Mouse (Mus musculus) testis, adult 2 months (tissue): ENCODE results near the gene Atp10b.

Experiments
- CTCF ChIP-seq: fragments of 200-500 bp; IDR thresholded peaks from 2 replicates; pipeline ENCODE4 v1.5.1; 2012; ENCODE audit warnings: low read depth, mild to moderate bottlenecking, inconsistent platforms, low read length, moderate library complexity; ENCODE audit not compliant: control insufficient read depth, insufficient read depth, insufficient replicate concordance
- POLR2A ChIP-seq: fragments of 200-500 bp; IDR thresholded peaks from 2 replicates; pipeline ENCODE4 v1.6.1; 2012; ENCODE audit warnings: low read depth, mild to moderate bottlenecking, inconsistent platforms, low read length, moderate library complexity; ENCODE audit not compliant: control insufficient read depth

DNA sequence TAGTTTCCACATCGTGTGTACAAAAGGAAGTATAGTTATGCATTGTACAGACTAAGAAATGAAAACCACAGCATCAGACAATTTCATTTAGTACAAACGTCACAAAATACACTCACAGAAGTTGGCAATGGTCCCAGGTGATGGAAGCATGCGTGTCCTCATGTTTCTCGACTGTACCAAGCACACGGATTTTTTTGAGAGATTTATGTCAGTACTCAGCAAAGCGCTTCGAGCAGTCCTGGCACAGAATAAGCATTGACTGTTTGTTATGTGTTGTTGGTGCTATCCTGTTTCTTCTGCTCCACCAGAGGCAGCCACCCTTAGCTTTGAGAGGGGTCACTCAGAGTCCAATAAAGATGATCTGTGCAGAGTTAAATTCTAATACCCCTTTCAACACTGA, 108.1 kb downstream of the Atp10b start:
- TF ChIP-seq POLR2A (no peak), CTCF (no peak)
